Mouse (Mus musculus): ENCODE measurements around the gene Dlg5.

Dlg5 gene

GRCm38 (mm10) chr14:24086481-24086880 is 159.2 kb downstream of the Dlg5 start:
- TF ChIP-seq POU5F1 (IDR thresholded peaks at IDR 0.05; ENCODE audit: borderline replicate concordance, low read length) (no peak), NANOG (IDR thresholded peaks at IDR 0.05; ENCODE audit: borderline replicate concordance, low read length) (no peak), CTCF (conservative IDR thresholded peaks at IDR 0.05; ENCODE audit: low read length) (no peak)
- Histone ChIP-seq H3K36me3 (ENCODE audit: insufficient read depth, low read length) (no peaks in the 10 kb centered on the region), H3K27me3 (ENCODE audit: insufficient read depth, low read length) (peaks cover 2% of the 10 kb centered on the region; the same call in 1 of the 2 replicates), H3K9me3 (ENCODE audit: low read length) (no peaks in the 10 kb centered on the region), H3K4me3 (replicated peaks; ENCODE audit: low read length) (no peak overlapping the region), H3K4me1 (replicated peaks; ENCODE audit: low read depth, low read length) (peaks cover 8% of the 10 kb centered on the region)
